Mouse (Mus musculus) hematopoietic stem cell, adult 5-6 weeks (primary cell): ENCODE measurements around the gene Adam19. TPM values are rescaled to one million over a fixed set of nuclear protein-coding genes. Genes with fewer than 3 reads are reported as not detected.

Experiments used
- ATAC-seq, 2 experiments: fragments of 125-278 bp in 1 of 2; replicated peaks in 1 of 2; 2 replicates each; pipeline ENCODE4 v1.8.0; 2016 to 2017; ENCODE audit warnings: inconsistent platforms in 2 of 2, mild to moderate bottlenecking in 2 of 2, moderate number of reproducible peaks in 2 of 2, low read depth in 1 of 2, moderate TSS enrichment in 1 of 2; ENCODE audit not compliant: low FRiP score in 2 of 2, poor library complexity in 2 of 2, severe bottlenecking in 2 of 2, insufficient read depth in 1 of 2, low TSS enrichment in 1 of 2
- total RNA-seq: library from RNA; stranded (forward); fragments of 172-1452, 232-1000 nt; gene quantifications from 2 replicates; pipeline ENCODE4 v1.2.3, GENCODE M21; 2017

Adam19 gene
- total RNA-seq, 1 experiment from 2014 or later: 1.4 TPM

- ATAC-seq: no peak
Measured at GRCm38 (mm10) chr11:46084568-46084967, 28.8 kb downstream of the Adam19 start.

- ATAC-seq: no peak
Measured at GRCm38 (mm10) chr11:46085398-46086163, 29.8 kb downstream of the Adam19 start.

GRCm38 (mm10) chr11:46086446-46086845, 30.7 kb downstream of the Adam19 start:
- no peak for ATAC-seq

- no peak for ATAC-seq
Measured at GRCm38 (mm10) chr11:46089081-46089713, 33.4 kb downstream of the Adam19 start.

GRCm38 (mm10) chr11:46090036-46090725, 34.4 kb downstream of the Adam19 start:
- no peak for ATAC-seq

GRCm38 (mm10) chr11:46090951-46091667, 35.3 kb downstream of the Adam19 start:
- ATAC-seq: no peak

GRCm38 (mm10) chr11:46092121-46092520, 36.3 kb downstream of the Adam19 start:
- no peak for ATAC-seq

- ATAC-seq: no peak
Measured at GRCm38 (mm10) chr11:46095477-46096264, 39.9 kb downstream of the Adam19 start.

GRCm38 (mm10) chr11:46096265-46096649, 40.5 kb downstream of the Adam19 start:
- ATAC-seq: no peak

- no peak for ATAC-seq
Measured at GRCm38 (mm10) chr11:46097062-46097461, 41.3 kb downstream of the Adam19 start.

- ATAC-seq: no peak
Measured at GRCm38 (mm10) chr11:46102107-46102506, 46.3 kb downstream of the Adam19 start.

- ATAC-seq: no peak
Measured at GRCm38 (mm10) chr11:46107046-46107445, 51.3 kb downstream of the Adam19 start.

GRCm38 (mm10) chr11:46109206-46109605, 53.4 kb downstream of the Adam19 start:
- no peak for ATAC-seq

- ATAC-seq: no peak
Measured at GRCm38 (mm10) chr11:46110156-46110944, 54.6 kb downstream of the Adam19 start.

- ATAC-seq: no peak
Measured at GRCm38 (mm10) chr11:46110945-46111287, 55.1 kb downstream of the Adam19 start.

- no peak for ATAC-seq
Measured at GRCm38 (mm10) chr11:46113211-46113610, 57.4 kb downstream of the Adam19 start.
